Mouse (Mus musculus): ENCODE data around the gene Gm15155.

GRCm38 (mm10) chrX:156009756-156010155, 385.2 kb downstream of the Gm15155 start:
- no peak for TF ChIP-seq CTCF (IDR thresholded peaks at IDR 0.05; ENCODE audit: extremely low read depth, insufficient read depth, low read length)
- no peak for TF ChIP-seq POLR2A (IDR thresholded peaks at IDR 0.05; ENCODE audit: extremely low read depth, insufficient read depth, low read length)

Measured in cortical plate, adult 2 months (tissue).